Mouse (Mus musculus) erythroblast, embryonic 14.5 days (primary cell): ENCODE results near the gene Scd2. TPM values are rescaled to one million over a fixed set of nuclear protein-coding genes. Genes with fewer than 3 reads are reported as not detected.

Experiments
- H3K27me3 ChIP-seq: 2 replicates; pipeline ENCODE4 v1.6.1; 2012; ENCODE audit warnings: inconsistent platforms; ENCODE audit not compliant: control insufficient read depth
- H3K36me3 ChIP-seq: 2 replicates; pipeline ENCODE4 v1.6.1; 2012; ENCODE audit warnings: mild to moderate bottlenecking, inconsistent platforms; ENCODE audit not compliant: control insufficient read depth
- H3K4me1 ChIP-seq: 2 replicates; pipeline ENCODE4 v1.6.1; 2012; ENCODE audit warnings: inconsistent platforms; ENCODE audit not compliant: control insufficient read depth
- H3K4me3 ChIP-seq: replicated peaks from 2 replicates; pipeline ENCODE3; 2012; ENCODE audit warnings: moderate library complexity, mild to moderate bottlenecking, inconsistent platforms
- H3K9me3 ChIP-seq: 2 replicates; pipeline ENCODE4 v1.6.1; 2012; ENCODE audit warnings: low read length, inconsistent platforms, mixed read lengths; ENCODE audit not compliant: control insufficient read depth
- GATA1 ChIP-seq: IDR thresholded peaks from 2 replicates; pipeline ENCODE4 v1.6.1; 2012; ENCODE audit warnings: low read length, inconsistent platforms, mixed read lengths
- TAL1 ChIP-seq: IDR thresholded peaks from 3 replicates; pipeline ENCODE4 v1.6.1; 2012; ENCODE audit warnings: low read length, inconsistent platforms, mixed read lengths
- polyA plus RNA-seq: library from polyadenylated mRNA; stranded (reverse); fragments of >175 nt; gene quantifications from 2 replicates; pipeline ENCODE4 v1.2.3, GENCODE M21; 2012

The Scd2 gene
- polyA plus RNA-seq, 1 experiment, result 0.27 TPM

- Histone ChIP-seq H3K27me3 (no peaks in the 10 kb centered on the region), H3K36me3 (peaks cover 12% of the 10 kb centered on the region), H3K4me3 (no peak overlapping the region), H3K9me3 (no peaks in the 10 kb centered on the region), H3K4me1 (peaks cover 28% of the 10 kb centered on the region)
- TF ChIP-seq TAL1, result no peak
- no peak for TF ChIP-seq GATA1
These were observed 19.6 kb downstream of the Scd2 start for GRCm38 (mm10) chr19:44313066-44313465.

DNA sequence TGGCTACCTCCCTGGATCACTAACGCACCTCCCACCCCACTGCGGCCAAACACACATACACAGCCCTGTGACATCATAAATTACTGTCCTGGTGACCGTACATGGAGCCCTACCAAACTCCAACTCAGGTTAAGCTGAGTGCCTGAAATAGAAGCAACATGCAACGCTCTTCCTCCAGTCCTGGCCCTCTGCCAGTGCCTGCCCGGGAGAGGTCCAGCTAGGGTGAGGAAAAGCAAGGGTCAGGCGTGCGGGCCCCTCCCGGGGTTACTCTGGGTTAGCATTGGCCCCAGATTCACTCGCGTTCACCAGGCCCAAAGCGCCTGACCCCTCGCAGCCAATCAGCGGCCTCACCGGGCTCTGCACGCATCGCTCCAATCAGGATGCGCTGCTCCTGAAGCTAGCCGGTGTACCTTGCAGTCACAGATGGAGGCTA, 20.9 kb downstream of the Scd2 start:
- Histone ChIP-seq H3K36me3 (peaks cover 2% of the 10 kb centered on the region), H3K27me3 (no peaks in the 10 kb centered on the region), H3K4me3 (peak overlapping the region; percentile 59), H3K4me1 (peaks cover 28% of the 10 kb centered on the region), H3K9me3 (peaks cover 4% of the 10 kb centered on the region; the same call in 1 of the 2 replicates)
- no peak for TF ChIP-seq TAL1
- TF ChIP-seq GATA1, result no peak

- Histone ChIP-seq H3K4me3 (peak overlapping the region; percentile 59), H3K27me3 (no peaks in the 10 kb centered on the region), H3K9me3 (peaks cover 4% of the 10 kb centered on the region; the same call in 1 of the 2 replicates), H3K4me1 (peaks cover 28% of the 10 kb centered on the region), H3K36me3 (no peaks in the 10 kb centered on the region; the same call in 1 of the 2 replicates)
- TF ChIP-seq TAL1 (no peak), GATA1 (no peak)
These were observed 21.5 kb downstream of the Scd2 start for GRCm38 (mm10) chr19:44314871-44315414.

GRCm38 (mm10) chr19:44316752-44317315, 23.4 kb downstream of the Scd2 start:
- Histone ChIP-seq H3K9me3 (peaks cover 4% of the 10 kb centered on the region; the same call in 1 of the 2 replicates), H3K4me1 (peaks cover 18% of the 10 kb centered on the region), H3K36me3 (no peaks in the 10 kb centered on the region), H3K4me3 (no peak overlapping the region), H3K27me3 (no peaks in the 10 kb centered on the region)
- TF ChIP-seq TAL1, result no peak
- no peak for TF ChIP-seq GATA1

GRCm38 (mm10) chr19:44317391-44317790, 23.9 kb downstream of the Scd2 start:
- Histone ChIP-seq H3K4me3 (no peak overlapping the region), H3K4me1 (peaks cover 15% of the 10 kb centered on the region), H3K27me3 (no peaks in the 10 kb centered on the region), H3K9me3 (peaks cover 4% of the 10 kb centered on the region; the same call in 1 of the 2 replicates), H3K36me3 (no peaks in the 10 kb centered on the region)
- no peak for TF ChIP-seq TAL1
- TF ChIP-seq GATA1, result no peak

- no peaks in the 10 kb centered on the region for H3K36me3 ChIP-seq
- no peak overlapping the region for H3K4me3 ChIP-seq
- H3K27me3 ChIP-seq, result no peaks in the 10 kb centered on the region
- H3K9me3 ChIP-seq, result peaks cover 4% of the 10 kb centered on the region; the same call in 1 of the 2 replicates
- TF ChIP-seq TAL1, result no peak
- TF ChIP-seq GATA1, result no peak
- H3K4me1 ChIP-seq, result peaks cover 13% of the 10 kb centered on the region
These were observed 25.1 kb downstream of the Scd2 start for GRCm38 (mm10) chr19:44318545-44318944.

DNA sequence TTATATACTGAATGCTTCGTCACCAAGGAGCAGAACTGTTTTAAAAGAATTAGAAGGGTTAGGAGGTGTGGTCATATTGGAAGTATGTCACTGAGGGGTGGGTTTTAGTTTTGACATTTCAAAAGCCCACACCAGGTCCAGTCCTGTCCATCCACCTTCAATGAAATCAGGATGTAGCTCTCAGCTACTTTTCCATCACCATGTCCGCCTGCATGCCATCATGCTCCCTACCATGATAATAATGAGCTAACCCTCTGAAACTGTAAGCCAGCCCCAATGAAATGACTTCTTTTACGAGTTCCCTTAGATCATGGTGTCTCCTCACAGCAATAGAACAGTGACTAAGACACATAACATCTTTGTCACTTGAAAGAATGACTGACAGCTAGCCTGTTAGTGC, 26.8 kb downstream of the Scd2 start:
- TF ChIP-seq TAL1 (no peak), GATA1 (no peak)
- Histone ChIP-seq H3K4me1 (peaks cover 1% of the 10 kb centered on the region; the same call in 1 of the 2 replicates), H3K36me3 (no peaks in the 10 kb centered on the region), H3K9me3 (peaks cover 4% of the 10 kb centered on the region; the same call in 1 of the 2 replicates), H3K4me3 (no peak overlapping the region), H3K27me3 (no peaks in the 10 kb centered on the region)

GRCm38 (mm10) chr19:44321201-44321600, 27.7 kb downstream of the Scd2 start:
- peaks cover 4% of the 10 kb centered on the region for H3K9me3 ChIP-seq
- TF ChIP-seq GATA1 (no peak), TAL1 (no peak)
- peaks cover 1% of the 10 kb centered on the region; the same call in 1 of the 2 replicates for H3K4me1 ChIP-seq

GRCm38 (mm10) chr19:44321631-44322030, 28.2 kb downstream of the Scd2 start:
- TF ChIP-seq GATA1, result no peak
- no peaks in the 10 kb centered on the region for H3K36me3 ChIP-seq
- H3K9me3 ChIP-seq, result peaks cover 4% of the 10 kb centered on the region
- peaks cover 1% of the 10 kb centered on the region; the same call in 1 of the 2 replicates for H3K4me1 ChIP-seq
- H3K27me3 ChIP-seq, result no peaks in the 10 kb centered on the region
- no peak overlapping the region for H3K4me3 ChIP-seq

More at GRCm38 (mm10) chr19:44321201-44321600, 27.7 kb downstream of the Scd2 start:
- H3K27me3 ChIP-seq, result no peaks in the 10 kb centered on the region
- H3K36me3 ChIP-seq, result no peaks in the 10 kb centered on the region
- no peak overlapping the region for H3K4me3 ChIP-seq
